Mouse (Mus musculus): ENCODE measurements at regions not wholly inside any gene's neighbourhood (a gene's known extent, or its start where the extent isn't known, plus 50 kb on each side); places are given as distances from the start of the nearest gene placed in this dataset.
A peak's percentile ranks its signal among the peaks of the same experiment; 100 is the strongest.

GRCm38 (mm10) chr4:32142198-32142597 lies 96.4 kb upstream of the Bach2 start:
- 0 out of 2 replicates have a peak, but pooled peaks cover 5% of the 10 kb centered on the region for H3K4me1 ChIP-seq (replicated peaks; ENCODE audit: control insufficient read depth, insufficient read depth, low read length)
- 79% methylated on average over 4 of the region's 4 CpGs for WGBS
- no peak for ATAC-seq (ENCODE audit: low FRiP score)
- no peak overlapping the region for H3K9ac ChIP-seq
- no peak overlapping the region for H3K4me3 ChIP-seq (replicated peaks; ENCODE audit: low read length)
- H3K9me3 ChIP-seq (ENCODE audit: control insufficient read depth, low read length), result no peaks in the 10 kb centered on the region
- DNase-seq (ENCODE audit: low spot score), result no peak
- no peaks in the 10 kb centered on the region for H3K27me3 ChIP-seq (ENCODE audit: control insufficient read depth, insufficient read depth, low read length)
- H3K36me3 ChIP-seq (replicated peaks; ENCODE audit: control insufficient read depth, insufficient read depth), result no peaks in the 10 kb centered on the region
- no peak overlapping the region for H3K27ac ChIP-seq
- H3K4me2 ChIP-seq (replicated peaks), result no peak overlapping the region

GRCm38 (mm10) chr4:32147146-32147545 lies 91.5 kb upstream of the Bach2 start:
- WGBS, result 48% methylated on average over 1 of the region's 1 CpGs
- no peak for DNase-seq (ENCODE audit: low spot score)
- Histone ChIP-seq H3K36me3 (replicated peaks; ENCODE audit: control insufficient read depth, insufficient read depth) (no peaks in the 10 kb centered on the region), H3K4me1 (replicated peaks; ENCODE audit: control insufficient read depth, insufficient read depth, low read length) (0 out of 2 replicates have a peak, but pooled peaks cover 4% of the 10 kb centered on the region), H3K27ac (no peak overlapping the region), H3K27me3 (ENCODE audit: control insufficient read depth, insufficient read depth, low read length) (no peaks in the 10 kb centered on the region), H3K9me3 (ENCODE audit: control insufficient read depth, low read length) (no peaks in the 10 kb centered on the region), H3K4me3 (replicated peaks; ENCODE audit: low read length) (no peak overlapping the region), H3K4me2 (replicated peaks) (no peak overlapping the region), H3K9ac (no peak overlapping the region)
- ATAC-seq (ENCODE audit: low FRiP score), result no peak

- 91% methylated on average over 2 of the region's 2 CpGs for WGBS
- ATAC-seq (ENCODE audit: low FRiP score) (no peak), DNase-seq (ENCODE audit: low spot score) (no peak)
- Histone ChIP-seq H3K27ac (no peak overlapping the region), H3K9ac (no peak overlapping the region), H3K36me3 (replicated peaks; ENCODE audit: control insufficient read depth, insufficient read depth) (no peaks in the 10 kb centered on the region), H3K27me3 (ENCODE audit: control insufficient read depth, insufficient read depth, low read length) (no peaks in the 10 kb centered on the region), H3K4me1 (replicated peaks; ENCODE audit: control insufficient read depth, insufficient read depth, low read length) (no peaks in the 10 kb centered on the region), H3K9me3 (ENCODE audit: control insufficient read depth, low read length) (no peaks in the 10 kb centered on the region), H3K4me2 (replicated peaks) (no peak overlapping the region), H3K4me3 (replicated peaks; ENCODE audit: low read length) (no peak overlapping the region)
Measured at GRCm38 (mm10) chr4:32148597-32148996, 90.0 kb upstream of the Bach2 start.

- H3K9ac ChIP-seq, result no peak overlapping the region
- no peak overlapping the region for H3K4me2 ChIP-seq (replicated peaks)
- no peak for ATAC-seq (ENCODE audit: low FRiP score)
- DNase-seq (ENCODE audit: low spot score), result no peak
- H3K9me3 ChIP-seq (ENCODE audit: control insufficient read depth, low read length), result no peaks in the 10 kb centered on the region
- H3K4me1 ChIP-seq (replicated peaks; ENCODE audit: control insufficient read depth, insufficient read depth, low read length), result no peaks in the 10 kb centered on the region
- H3K4me3 ChIP-seq (replicated peaks; ENCODE audit: low read length), result no peak overlapping the region
- H3K27me3 ChIP-seq (ENCODE audit: control insufficient read depth, insufficient read depth, low read length), result no peaks in the 10 kb centered on the region
- no peak overlapping the region for H3K27ac ChIP-seq
- H3K36me3 ChIP-seq (replicated peaks; ENCODE audit: control insufficient read depth, insufficient read depth), result no peaks in the 10 kb centered on the region
- WGBS, result 81% methylated on average over 7 of the region's 7 CpGs
Measured at GRCm38 (mm10) chr4:32149171-32149570, 89.4 kb upstream of the Bach2 start.

GRCm38 (mm10) chr4:32153356-32153755 lies 85.2 kb upstream of the Bach2 start:
- no peaks in the 10 kb centered on the region for H3K4me1 ChIP-seq (replicated peaks; ENCODE audit: control insufficient read depth, insufficient read depth, low read length)
- H3K27me3 ChIP-seq (ENCODE audit: control insufficient read depth, insufficient read depth, low read length), result no peaks in the 10 kb centered on the region
- H3K4me3 ChIP-seq (replicated peaks; ENCODE audit: low read length), result no peak overlapping the region
- H3K36me3 ChIP-seq (replicated peaks; ENCODE audit: control insufficient read depth, insufficient read depth), result no peaks in the 10 kb centered on the region
- no peak overlapping the region for H3K27ac ChIP-seq
- WGBS, result 77% methylated on average over 4 of the region's 4 CpGs
- no peaks in the 10 kb centered on the region for H3K9me3 ChIP-seq (ENCODE audit: control insufficient read depth, low read length)
- DNase-seq (ENCODE audit: low spot score) (peak; percentile 44), ATAC-seq (ENCODE audit: low FRiP score) (peak; percentile 74)
- H3K9ac ChIP-seq, result no peak overlapping the region
- no peak overlapping the region for H3K4me2 ChIP-seq (replicated peaks)

GRCm38 (mm10) chr4:32156965-32157364 lies 81.6 kb upstream of the Bach2 start:
- H3K4me3 ChIP-seq (replicated peaks; ENCODE audit: low read length), result no peak overlapping the region

GRCm38 (mm10) chr4:32158451-32158850 lies 80.2 kb upstream of the Bach2 start:
- Histone ChIP-seq H3K4me1 (replicated peaks; ENCODE audit: control insufficient read depth, insufficient read depth, low read length) (peaks cover 13% of the 10 kb centered on the region; the same call in 1 of the 2 replicates), H3K27ac (no peak overlapping the region), H3K27me3 (ENCODE audit: control insufficient read depth, insufficient read depth, low read length) (no peaks in the 10 kb centered on the region), H3K4me2 (replicated peaks) (no peak overlapping the region), H3K9me3 (ENCODE audit: control insufficient read depth, low read length) (no peaks in the 10 kb centered on the region), H3K4me3 (replicated peaks; ENCODE audit: low read length) (no peak overlapping the region), H3K36me3 (replicated peaks; ENCODE audit: control insufficient read depth, insufficient read depth) (no peaks in the 10 kb centered on the region), H3K9ac (no peak overlapping the region)
- 43% methylated on average over 5 of the region's 5 CpGs for WGBS
- DNase-seq (ENCODE audit: low spot score), result no peak
- ATAC-seq (ENCODE audit: low FRiP score), result no peak

More at GRCm38 (mm10) chr4:32156965-32157364, 81.6 kb upstream of the Bach2 start:
- no peak overlapping the region for H3K4me2 ChIP-seq (replicated peaks)
- DNase-seq (ENCODE audit: low spot score), result no peak
- H3K27ac ChIP-seq, result no peak overlapping the region
- peaks cover 9% of the 10 kb centered on the region; the same call in 1 of the 2 replicates for H3K4me1 ChIP-seq (replicated peaks; ENCODE audit: control insufficient read depth, insufficient read depth, low read length)
- H3K9me3 ChIP-seq (ENCODE audit: control insufficient read depth, low read length), result no peaks in the 10 kb centered on the region
- no peak for ATAC-seq (ENCODE audit: low FRiP score)
- H3K36me3 ChIP-seq (replicated peaks; ENCODE audit: control insufficient read depth, insufficient read depth), result no peaks in the 10 kb centered on the region
- no peaks in the 10 kb centered on the region for H3K27me3 ChIP-seq (ENCODE audit: control insufficient read depth, insufficient read depth, low read length)
- no peak overlapping the region for H3K9ac ChIP-seq
- WGBS, result 82% methylated on average over 8 of the region's 8 CpGs

- H3K4me1 ChIP-seq (replicated peaks; ENCODE audit: control insufficient read depth, insufficient read depth, low read length), result peaks cover 13% of the 10 kb centered on the region; the same call in 1 of the 2 replicates
- no peaks in the 10 kb centered on the region for H3K36me3 ChIP-seq (replicated peaks; ENCODE audit: control insufficient read depth, insufficient read depth)
- no peak overlapping the region for H3K4me3 ChIP-seq (replicated peaks; ENCODE audit: low read length)
Measured at GRCm38 (mm10) chr4:32158886-32159285, 79.7 kb upstream of the Bach2 start.

GRCm38 (mm10) chr4:32160815-32161214 lies 77.8 kb upstream of the Bach2 start:
- Histone ChIP-seq H3K4me2 (replicated peaks) (no peak overlapping the region), H3K4me3 (replicated peaks; ENCODE audit: low read length) (no peak overlapping the region), H3K27me3 (ENCODE audit: control insufficient read depth, insufficient read depth, low read length) (no peaks in the 10 kb centered on the region), H3K36me3 (replicated peaks; ENCODE audit: control insufficient read depth, insufficient read depth) (no peaks in the 10 kb centered on the region), H3K9ac (no peak overlapping the region), H3K27ac (no peak overlapping the region), H3K9me3 (ENCODE audit: control insufficient read depth, low read length) (no peaks in the 10 kb centered on the region), H3K4me1 (replicated peaks; ENCODE audit: control insufficient read depth, insufficient read depth, low read length) (peaks cover 13% of the 10 kb centered on the region; the same call in 1 of the 2 replicates)
- 62% methylated on average over 2 of the region's 2 CpGs for WGBS
- ATAC-seq (ENCODE audit: low FRiP score) (no peak), DNase-seq (ENCODE audit: low spot score) (no peak)

More at GRCm38 (mm10) chr4:32158886-32159285, 79.7 kb upstream of the Bach2 start:
- Histone ChIP-seq H3K4me2 (replicated peaks) (no peak overlapping the region), H3K27me3 (ENCODE audit: control insufficient read depth, insufficient read depth, low read length) (no peaks in the 10 kb centered on the region), H3K9ac (no peak overlapping the region), H3K9me3 (ENCODE audit: control insufficient read depth, low read length) (no peaks in the 10 kb centered on the region), H3K27ac (no peak overlapping the region)
- ATAC-seq (ENCODE audit: low FRiP score), result 0 out of 2 replicates have a peak, but pooled peaks have one; percentile 13
- no peak for DNase-seq (ENCODE audit: low spot score)
- WGBS, result 45% methylated on average over 4 of the region's 4 CpGs
